Mouse (Mus musculus) heart, postnatal 0 days (tissue): ENCODE data around the gene Bcl2l14.

Experiments
- CTCF ChIP-seq: IDR thresholded peaks from 2 replicates; pipeline ENCODE4 v1.5.1; 2016; ENCODE audit warnings: antibody characterized with exemption, control low read depth, low read depth
- EP300 ChIP-seq: IDR thresholded peaks from 2 replicates; pipeline ENCODE4 v1.6.1; 2016; ENCODE audit warnings: antibody characterized with exemption, low read depth

- TF ChIP-seq CTCF (no peak), EP300 (no peak)
These were observed 28.5 kb upstream of the Bcl2l14 start for GRCm38 (mm10) chr6:134367366-134368281.
